Mouse (Mus musculus) hindbrain, postnatal 0 days (tissue): ENCODE results near the gene Polr2h. TPM values are rescaled to one million over a fixed set of nuclear protein-coding genes. Genes with fewer than 3 reads are reported as not detected.

ENCODE experiments used
- ATAC-seq: fragments of 200-750 bp; cut with Nextera tagmentation; 2 replicates; pipeline ENCODE4 v1.8.0; 2017; ENCODE audit warnings: mild to moderate bottlenecking, moderate TSS enrichment, moderate library complexity
- DNase-seq: peaks from one replicate; pipeline ENCODE4 v3.0.0-alpha.2; 2015; ENCODE audit warnings: low spot score
- H3K27ac ChIP-seq: fragments of 300-500 bp; sonication (generic); 2 replicates; pipeline ENCODE4 v1.5.1; 2014; ENCODE audit warnings: mild to moderate bottlenecking
- H3K27me3 ChIP-seq: fragments of 300-500 bp; sonication (generic); 2 replicates; pipeline ENCODE4 v1.6.1; 2014; ENCODE audit warnings: low read length, mixed read lengths; ENCODE audit not compliant: insufficient read depth
- H3K36me3 ChIP-seq: fragments of 300-500 bp; sonication (generic); 2 replicates; pipeline ENCODE4 v1.6.1; 2014; ENCODE audit warnings: low read length, mixed read lengths; ENCODE audit not compliant: insufficient read depth
- H3K4me1 ChIP-seq: fragments of 300-500 bp; sonication (generic); 2 replicates; pipeline ENCODE4 v1.6.1; 2014; ENCODE audit warnings: antibody characterized with exemption, low read length, mixed read lengths; ENCODE audit not compliant: insufficient read depth
- H3K4me2 ChIP-seq: fragments of 300-500 bp; sonication (generic); 2 replicates; pipeline ENCODE4 v1.6.1; 2014; ENCODE audit warnings: low read depth, mild to moderate bottlenecking, low read length, moderate library complexity, mixed read lengths
- H3K4me3 ChIP-seq: fragments of 300-500 bp; sonication (generic); 2 replicates; pipeline ENCODE4 v1.5.1; 2014; ENCODE audit warnings: low read length
- H3K9ac ChIP-seq: fragments of 300-500 bp; sonication (generic); replicated peaks from 2 replicates; pipeline ENCODE4 v1.6.1; 2014; ENCODE audit warnings: mild to moderate bottlenecking, low read length, moderate library complexity, mixed read lengths
- H3K9me3 ChIP-seq: fragments of 300-500 bp; sonication (generic); 2 replicates; pipeline ENCODE4 v1.6.1; 2016; ENCODE audit warnings: low read length, mixed read lengths
- CTCF ChIP-seq: IDR thresholded peaks from 2 replicates; pipeline ENCODE4 v1.5.1; 2016; ENCODE audit warnings: antibody characterized with exemption, control low read depth, low read depth
- WGBS: fragments of 180-500 bp; shearing (Covaris S2); extraction: QIAGEN DNeasy Blood & Tissue Kit; methylation state at CpG from one replicate; pipeline ENCODE4 v1.1.7; 2014; 5-methylcytosine and 5-hydroxymethylcytosine counted together
- polyA plus RNA-seq: library from polyadenylated mRNA; unstranded; fragments of >200 nt; fragmentation: Nextera tagmentation; extraction: Ambion mirVana; gene quantifications from 2 replicates; pipeline ENCODE4 v1.2.1, GENCODE M21; 2015
- total RNA-seq: library from RNA; depleted of rRNA; stranded (reverse); fragments of >200 nt; gene quantifications from 2 replicates; pipeline ENCODE4 v1.2.3, GENCODE M21; 2014

Gene Polr2h
- total and polyA plus RNA-seq, 2 experiments from 2014 or later: 25.5 to 90.8 TPM

- H3K27ac ChIP-seq: peak overlapping the region; percentile 64; the same call in 1 of the 2 replicates
These were observed 16.1 kb upstream of the Polr2h start for GRCm38 (mm10) chr16:20701316-20701715.

GRCm38 (mm10) chr16:20701729-20702521 is 15.5 kb upstream of the Polr2h start:
- TF ChIP-seq CTCF: no peak
- Histone ChIP-seq H3K27me3 (no peaks in the 10 kb centered on the region), H3K36me3 (peaks cover 22% of the 10 kb centered on the region; the same call in 1 of the 2 replicates), H3K4me2 (no peak overlapping the region), H3K27ac (peak overlapping the region; percentile 64; the same call in 1 of the 2 replicates), H3K4me3 (no peak overlapping the region), H3K9me3 (no peaks in the 10 kb centered on the region), H3K4me1 (peaks cover 14% of the 10 kb centered on the region; the same call in 1 of the 2 replicates), H3K9ac (peak overlapping the region; percentile 18)
- DNase-seq (peak; percentile 7), ATAC-seq (peak; percentile 18)
- 17% methylated on average over 12 of the region's 12 CpGs for WGBS

More at GRCm38 (mm10) chr16:20701316-20701715, 16.1 kb upstream of the Polr2h start:
- Histone ChIP-seq H3K36me3 (peaks cover 22% of the 10 kb centered on the region; the same call in 1 of the 2 replicates), H3K4me2 (no peak overlapping the region), H3K27me3 (no peaks in the 10 kb centered on the region), H3K4me1 (peaks cover 14% of the 10 kb centered on the region; the same call in 1 of the 2 replicates), H3K9ac (peak overlapping the region; percentile 18), H3K9me3 (no peaks in the 10 kb centered on the region), H3K4me3 (no peak overlapping the region)
- DNase-seq (no peak), ATAC-seq (no peak)
- TF ChIP-seq CTCF: no peak
- WGBS: 37% methylated on average over 7 of the region's 7 CpGs

GRCm38 (mm10) chr16:20702522-20702893 is 15.0 kb upstream of the Polr2h start:
- H3K9ac ChIP-seq: peak overlapping the region; percentile 18
- DNase-seq (peak; percentile 85), ATAC-seq (peak; percentile 80)
- TF ChIP-seq CTCF: peak; percentile 85
- 6% methylated on average over 8 of the region's 8 CpGs for WGBS
- H3K9me3 ChIP-seq: no peaks in the 10 kb centered on the region
- no peak overlapping the region for H3K4me2 ChIP-seq
- H3K36me3 ChIP-seq: peaks cover 25% of the 10 kb centered on the region; the same call in 1 of the 2 replicates
- peak overlapping the region; percentile 64; the same call in 1 of the 2 replicates for H3K27ac ChIP-seq
- H3K4me3 ChIP-seq: no peak overlapping the region
- no peaks in the 10 kb centered on the region for H3K27me3 ChIP-seq
- H3K4me1 ChIP-seq: peaks cover 14% of the 10 kb centered on the region; the same call in 1 of the 2 replicates

GRCm38 (mm10) chr16:20703071-20703470 is 14.4 kb upstream of the Polr2h start:
- no peak for DNase-seq
- no peak for TF ChIP-seq CTCF
- 0 out of 2 replicates have a peak overlapping the region, but pooled peaks have one; percentile 64 for H3K27ac ChIP-seq

GRCm38 (mm10) chr16:20703699-20704400 is 13.6 kb upstream of the Polr2h start:
- DNase-seq (no peak), ATAC-seq (no peak)
- no peak for TF ChIP-seq CTCF
- Histone ChIP-seq H3K36me3 (peaks cover 25% of the 10 kb centered on the region; the same call in 1 of the 2 replicates), H3K27me3 (no peaks in the 10 kb centered on the region), H3K4me2 (no peak overlapping the region), H3K4me1 (peaks cover 14% of the 10 kb centered on the region; the same call in 1 of the 2 replicates), H3K9ac (no peak overlapping the region), H3K27ac (no peak overlapping the region), H3K9me3 (no peaks in the 10 kb centered on the region), H3K4me3 (no peak overlapping the region)
- WGBS: 94% methylated on average over 6 of the region's 6 CpGs

More at GRCm38 (mm10) chr16:20703071-20703470, 14.4 kb upstream of the Polr2h start:
- no peak for ATAC-seq
- H3K9me3 ChIP-seq: no peaks in the 10 kb centered on the region
- no peak overlapping the region for H3K4me2 ChIP-seq
- H3K27me3 ChIP-seq: no peaks in the 10 kb centered on the region
- peaks cover 14% of the 10 kb centered on the region; the same call in 1 of the 2 replicates for H3K4me1 ChIP-seq
- H3K36me3 ChIP-seq: peaks cover 25% of the 10 kb centered on the region; the same call in 1 of the 2 replicates
- H3K4me3 ChIP-seq: no peak overlapping the region
- WGBS: 88% methylated on average over 10 of the region's 10 CpGs
- H3K9ac ChIP-seq: no peak overlapping the region

GRCm38 (mm10) chr16:20705786-20706185 is 11.7 kb upstream of the Polr2h start:
- no peak overlapping the region for H3K4me3 ChIP-seq
- no peaks in the 10 kb centered on the region for H3K9me3 ChIP-seq
- H3K4me2 ChIP-seq: no peak overlapping the region
- no peak for TF ChIP-seq CTCF
- WGBS: 60% methylated on average over 3 of the region's 3 CpGs
- no peak overlapping the region for H3K9ac ChIP-seq
- no peak for DNase-seq
- ATAC-seq: no peak
- peaks cover 14% of the 10 kb centered on the region; the same call in 1 of the 2 replicates for H3K4me1 ChIP-seq
- peaks cover 18% of the 10 kb centered on the region; the same call in 1 of the 2 replicates for H3K36me3 ChIP-seq
- H3K27me3 ChIP-seq: no peaks in the 10 kb centered on the region
- H3K27ac ChIP-seq: no peak overlapping the region
